Mouse (Mus musculus) left cerebral cortex, adult 2 months (tissue): ENCODE measurements around the gene Galnt15. TPM values are rescaled to one million over a fixed set of nuclear protein-coding genes. Genes with fewer than 3 reads are reported as not detected.
"Not testable (repeated sequence)": the region's sequence is repeated elsewhere in the genome, so short reads cannot be mapped to it uniquely, and the experiment has no call there.

Source experiments
- DNase-seq, 2 experiments: peaks; one replicate each; pipeline ENCODE4 v3.0.0; 2021 to 2022; ENCODE audit warnings: low spot score in 2 of 2, mixed read lengths in 1 of 2; ENCODE audit errors: extremely low spot score in 1 of 2
- H3K27ac ChIP-seq: fragments of 200-600 bp; 2 replicates; pipeline ENCODE4 v1.8.1; 2022
- H3K4me3 ChIP-seq: fragments of 200-600 bp; 2 replicates; pipeline ENCODE4 v1.8.1; 2022
- CTCF ChIP-seq: fragments of 200-600 bp; IDR thresholded peaks from 2 replicates; pipeline ENCODE4 v1.8.1; 2022; ENCODE audit warnings: antibody characterized with exemption, mild to moderate bottlenecking, moderate library complexity
- intact Hi-C: fragments of 180-260 bp; cut with DNase I; formaldehyde crosslinking; loops from one replicate; pipeline ENCODE4 v1.15.1; 2025
- total RNA-seq, 2 experiments: library from RNA; stranded (reverse); gene quantifications; 2 replicates each; pipeline ENCODE4 v1.2.3; 2021

Gene Galnt15
- total RNA-seq, 2 experiments from 2014 or later = 2.1 to 2.2 TPM

DNA sequence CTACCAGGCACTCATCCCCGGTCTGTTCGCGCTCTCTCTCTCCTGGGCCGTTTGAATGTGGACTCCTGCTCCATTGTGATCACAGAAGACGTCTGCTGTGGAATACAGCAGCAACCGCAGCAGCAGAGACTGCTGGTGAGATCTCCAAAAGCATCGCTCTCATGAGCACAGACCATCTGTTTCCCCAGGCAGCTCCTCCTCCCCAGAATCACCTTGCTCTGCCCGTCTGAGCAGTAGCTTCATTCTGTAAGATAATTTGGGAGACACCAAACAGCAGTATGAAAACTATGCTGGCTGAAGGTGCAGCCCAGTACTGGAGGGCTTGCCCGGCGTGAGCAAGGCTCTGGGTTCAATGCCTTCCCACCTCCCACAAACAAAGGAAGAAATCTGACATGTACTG is 52.2 kb downstream of the Galnt15 start:
- no peak for TF ChIP-seq CTCF
- Histone ChIP-seq H3K27ac (no peak overlapping the region), H3K4me3 (no peak overlapping the region)
- intact Hi-C loops = loop anchor here (10.0 kb wide), 1 partner anchor 586 kb away; the partner anchor contains the start of genes Eaf1 and Mettl6
- DNase-seq = no peak

DNA sequence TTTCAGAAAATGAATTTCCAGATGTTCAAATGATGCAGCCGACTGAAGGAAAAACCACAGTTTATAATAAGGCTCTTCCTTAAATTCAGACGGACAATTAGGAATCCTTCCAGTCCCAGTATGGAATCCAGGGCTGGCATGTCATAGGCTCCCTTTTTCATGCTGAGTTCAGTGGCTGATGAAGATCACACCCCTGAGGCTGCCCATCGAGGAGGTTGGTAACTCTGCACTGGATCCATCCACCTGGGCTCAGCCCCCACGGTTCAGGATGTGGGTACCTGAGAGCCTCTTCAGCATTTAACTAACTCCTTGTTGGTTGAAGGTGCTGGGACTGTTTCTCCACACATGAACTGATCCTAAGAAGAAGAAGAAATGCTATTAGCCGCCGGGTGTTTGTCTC is 54.1 kb downstream of the Galnt15 start:
- no peak overlapping the region for H3K27ac ChIP-seq
- intact Hi-C loops = loop anchor here (10.0 kb wide), 1 partner anchor 588 kb away; the partner anchor contains the start of genes Eaf1 and Mettl6
- no peak for TF ChIP-seq CTCF
- no peak overlapping the region for H3K4me3 ChIP-seq
- DNase-seq = no peak

DNA sequence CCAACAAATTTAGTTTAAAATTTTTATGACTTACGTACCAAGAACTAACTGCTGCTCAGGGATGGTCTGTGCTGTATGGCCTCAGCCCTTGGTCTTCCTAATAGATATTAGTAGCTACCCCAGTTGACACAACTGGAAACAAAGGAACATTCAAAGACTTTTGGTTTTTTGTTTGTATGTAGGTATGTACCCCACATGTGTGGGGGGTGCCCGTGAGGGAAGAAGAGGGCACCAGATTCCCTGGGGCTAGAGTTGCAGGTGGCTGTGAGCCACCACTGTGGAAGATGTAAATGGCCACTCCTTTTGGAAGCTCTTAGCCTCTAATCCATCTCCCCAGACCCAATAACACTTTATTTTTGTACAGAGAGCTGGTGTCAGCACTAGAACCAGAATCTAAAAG is 54.7 kb downstream of the Galnt15 start:
- TF ChIP-seq CTCF = no peak
- intact Hi-C loops = loop anchor here (10.0 kb wide), 1 partner anchor 589 kb away; the partner anchor contains the start of genes Eaf1 and Mettl6
- DNase-seq = no peak
- Histone ChIP-seq H3K27ac (no peak overlapping the region), H3K4me3 (no peak overlapping the region)

DNA sequence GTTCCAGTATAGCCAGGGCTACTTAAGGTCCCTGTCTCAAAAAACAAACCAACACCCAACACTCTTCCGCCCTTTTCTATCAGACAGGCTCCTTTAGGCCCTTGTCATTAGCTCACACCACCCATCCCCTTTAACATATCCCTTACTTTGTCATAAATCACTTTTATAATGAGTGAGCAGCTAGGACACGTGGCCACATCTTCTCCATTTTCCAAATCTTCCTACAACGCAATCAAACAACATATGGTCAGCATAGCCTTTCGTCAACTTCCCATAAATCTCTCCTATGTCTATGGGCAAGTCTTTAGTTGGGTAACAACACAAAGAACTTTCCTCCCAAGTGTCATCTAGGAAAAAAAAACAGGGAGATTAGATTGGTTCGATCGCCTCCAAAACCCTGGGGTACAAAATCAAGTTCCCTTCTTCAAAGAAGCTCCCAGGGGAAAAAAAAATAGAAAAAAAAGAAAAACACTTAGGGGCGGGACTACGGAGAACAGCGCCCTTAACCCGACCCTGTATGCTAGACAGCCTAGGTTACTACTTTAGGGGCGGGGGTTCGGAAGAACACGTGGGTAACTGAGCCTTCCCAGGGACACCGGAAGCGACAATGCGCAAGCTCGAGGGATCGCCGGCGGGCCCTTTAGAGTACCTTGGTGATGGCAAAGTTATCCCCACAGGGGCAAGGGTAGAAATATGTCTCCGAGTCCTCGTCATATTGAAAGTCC is 56.1 kb downstream of the Galnt15 start, which contains the start of gene Oxnad1:
TSS of gene Oxnad1 (plus strand) at position 614 of the 725 bp plus-strand sequence.
- TF ChIP-seq CTCF = no peak
- intact Hi-C loops = loop anchor here (10.0 kb wide), 1 partner anchor 590 kb away; the partner anchor contains the start of genes Eaf1 and Mettl6
- no peak for DNase-seq
- H3K27ac ChIP-seq = peak within 1 kb of the TSS; percentile 96
- H3K4me3 ChIP-seq = peak within 1 kb of the TSS; percentile 58

DNA sequence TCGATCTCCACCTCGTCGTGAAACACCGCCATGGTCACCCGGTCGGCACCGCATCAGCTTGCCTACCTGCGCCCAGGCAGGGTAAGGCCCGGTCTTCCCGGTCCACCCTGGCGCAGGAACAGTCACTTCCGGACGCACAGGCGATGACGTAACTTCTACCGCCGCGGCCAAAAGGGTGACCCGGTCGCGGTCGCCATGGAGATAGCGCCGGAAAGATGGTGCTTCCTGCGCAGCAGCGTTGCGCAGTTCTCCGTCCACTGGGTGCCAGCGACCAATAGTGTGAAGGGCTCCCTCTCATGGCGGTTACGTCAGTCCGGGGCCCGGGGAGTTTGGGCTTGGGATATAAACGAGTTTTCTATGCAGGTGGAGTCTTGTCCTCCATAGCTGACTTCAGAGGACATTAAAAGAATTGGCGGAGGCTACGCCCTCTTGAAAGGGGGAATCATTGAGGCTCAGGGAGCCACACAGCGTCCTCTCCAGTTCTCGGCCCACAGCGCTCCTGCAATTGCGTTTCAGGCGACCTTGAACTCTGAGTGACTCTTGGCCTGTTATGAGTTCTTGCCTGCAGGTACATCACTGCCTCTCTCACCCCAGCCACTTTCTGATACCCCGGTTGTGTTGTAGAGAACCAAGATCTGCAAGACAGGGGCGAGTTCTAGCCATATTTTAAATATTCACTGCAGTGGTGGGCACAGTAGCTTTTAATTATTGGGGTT is 56.9 kb downstream of the Galnt15 start, which contains the start of gene Dph3:
TSS of gene Dph3 (minus strand) at position 244 of the 716 bp plus-strand sequence.
- intact Hi-C loops = loop anchor here (10.0 kb wide), 1 partner anchor 591 kb away; the partner anchor contains the start of genes Eaf1 and Mettl6
- peak within 1 kb of the TSS; percentile 58 for H3K4me3 ChIP-seq
- TF ChIP-seq CTCF = peak; percentile 53

DNA sequence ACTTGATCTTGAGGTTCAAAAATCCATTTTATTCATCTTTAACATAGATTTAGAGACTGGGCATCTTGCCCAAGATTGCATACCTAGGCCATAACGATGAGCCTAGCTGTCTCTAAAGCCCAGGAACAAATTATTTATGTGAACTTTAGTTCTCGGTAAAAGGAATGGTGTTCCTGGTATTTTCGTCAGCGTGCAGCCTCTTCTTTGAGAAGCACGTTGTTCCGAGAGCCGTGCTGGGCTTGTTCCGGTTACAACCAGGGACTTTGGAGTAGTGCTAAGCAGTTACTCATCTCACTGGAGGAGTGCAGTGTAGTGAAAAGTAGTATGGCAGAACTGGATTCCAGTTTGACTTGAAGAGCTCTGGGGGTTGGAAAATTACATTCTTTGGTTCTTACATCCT is 57.4 kb downstream of the Galnt15 start:
- intact Hi-C loops = loop anchor here (10.0 kb wide), 1 partner anchor 591 kb away; the partner anchor contains the start of genes Eaf1 and Mettl6
- no peak for TF ChIP-seq CTCF
- no peak for DNase-seq
- Histone ChIP-seq H3K27ac (peak overlapping the region; percentile 96), H3K4me3 (peak overlapping the region; percentile 58)

More for the DNA sequence above, 56.9 kb downstream of the Galnt15 start, which contains the start of gene Dph3:
- H3K27ac ChIP-seq = peak within 1 kb of the TSS; percentile 96
- peak; percentile 99 for DNase-seq

DNA sequence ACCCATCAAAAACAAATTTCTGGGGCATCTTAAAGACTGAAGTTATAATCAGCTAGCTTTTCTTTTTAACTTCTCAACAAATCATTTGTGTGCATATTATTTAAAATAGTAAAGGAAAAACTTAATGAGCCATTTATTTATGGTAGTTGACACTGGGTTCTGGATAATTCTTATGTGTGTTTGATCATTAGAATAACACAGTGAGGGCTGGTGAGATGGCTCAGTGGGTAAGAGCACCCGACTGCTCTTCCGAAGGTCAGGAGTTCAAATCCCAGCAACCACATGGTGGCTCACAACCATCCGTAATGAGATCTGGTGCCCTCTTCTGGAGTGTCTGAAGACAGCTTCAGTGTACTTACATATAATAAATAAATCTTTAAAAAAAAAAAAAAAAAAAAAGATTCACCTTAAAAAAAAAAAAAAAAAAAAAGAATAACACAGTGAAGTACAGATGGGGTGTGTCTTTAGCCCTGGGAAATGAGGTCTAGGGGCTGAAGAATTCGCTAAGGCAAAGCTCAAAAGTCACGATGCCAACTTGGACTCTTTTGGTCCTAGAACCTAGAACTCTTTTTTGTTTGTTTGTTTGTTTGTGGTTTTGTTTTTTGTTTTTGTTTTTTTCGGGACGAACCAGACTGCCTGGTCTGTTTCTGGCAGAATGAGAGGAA is 58.9 kb downstream of the Galnt15 start:
- DNase-seq = not testable (repeated sequence)
- intact Hi-C loops = loop anchor here (10.0 kb wide), 1 partner anchor 593 kb away; the partner anchor contains the start of genes Eaf1 and Mettl6

DNA sequence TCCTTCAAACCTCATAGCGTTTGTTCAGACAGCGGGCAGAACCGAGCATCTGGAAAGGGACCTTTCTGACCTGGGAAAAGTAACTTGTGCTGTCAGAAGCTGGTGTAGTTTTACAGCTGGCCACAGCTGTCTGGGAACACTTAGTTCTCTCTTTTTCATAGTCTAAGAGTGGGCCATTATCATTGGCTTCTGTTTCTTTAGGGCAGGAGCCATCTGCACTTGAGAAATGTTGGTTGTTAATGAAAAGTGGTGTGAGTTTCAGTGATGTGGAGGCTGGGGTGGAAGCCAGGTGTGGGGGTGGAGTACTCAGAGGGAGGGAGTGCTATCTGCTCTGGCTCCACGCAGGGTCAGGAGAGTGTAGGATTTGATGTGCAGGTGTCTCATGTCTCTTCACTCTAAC is 62.3 kb downstream of the Galnt15 start:
- Histone ChIP-seq H3K4me3 (no peak overlapping the region), H3K27ac (no peak overlapping the region)
- DNase-seq = no peak
- no peak for TF ChIP-seq CTCF
- intact Hi-C loops = no loop called here

More for the DNA sequence above, 58.9 kb downstream of the Galnt15 start:
- not testable (repeated sequence) for H3K27ac ChIP-seq, H3K4me3 ChIP-seq

DNA sequence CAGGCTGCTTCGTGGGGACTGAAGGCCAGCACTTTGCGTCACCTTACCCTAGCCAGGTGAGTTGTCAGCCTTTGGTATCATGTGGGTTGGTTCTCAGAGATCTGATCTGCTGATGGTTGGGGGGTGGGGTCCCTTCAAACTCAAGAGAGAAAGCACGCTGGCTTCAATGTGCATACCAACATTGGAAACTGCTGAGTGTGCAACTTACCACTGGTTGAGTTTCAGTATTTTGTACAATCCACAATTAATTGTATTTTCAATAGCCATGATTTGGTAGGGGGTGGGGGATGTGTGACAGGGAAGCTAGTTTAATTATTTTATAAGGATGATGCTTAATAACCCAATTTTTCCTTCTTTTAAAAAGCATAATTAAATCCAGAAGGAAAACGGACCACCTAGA is 62.9 kb downstream of the Galnt15 start:
- Histone ChIP-seq H3K27ac (no peak overlapping the region), H3K4me3 (no peak overlapping the region)
- no peak for TF ChIP-seq CTCF
- intact Hi-C loops = no loop called here
- DNase-seq = no peak

DNA sequence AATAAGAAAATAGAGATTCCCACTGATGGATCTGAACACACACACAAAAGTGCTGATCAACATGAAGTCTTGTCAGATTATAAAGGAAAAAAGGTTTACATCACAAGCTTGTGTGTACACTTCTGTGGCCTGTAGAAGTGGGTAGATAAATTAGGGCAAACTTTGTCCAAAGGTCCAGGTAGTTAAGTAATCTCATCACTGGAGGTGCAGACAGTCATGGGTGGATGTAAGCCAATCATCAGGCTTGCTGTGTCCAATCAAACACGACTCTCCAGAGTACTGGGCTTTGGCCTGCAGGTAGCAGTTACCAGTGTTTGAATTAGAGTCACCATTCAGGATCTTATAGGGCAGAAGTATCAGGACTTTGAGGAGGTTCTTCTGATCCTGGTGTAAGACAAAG is 64.2 kb downstream of the Galnt15 start:
- Histone ChIP-seq H3K4me3 (no peak overlapping the region), H3K27ac (no peak overlapping the region)
- intact Hi-C loops = no loop called here
- no peak for TF ChIP-seq CTCF
- DNase-seq = no peak

DNA sequence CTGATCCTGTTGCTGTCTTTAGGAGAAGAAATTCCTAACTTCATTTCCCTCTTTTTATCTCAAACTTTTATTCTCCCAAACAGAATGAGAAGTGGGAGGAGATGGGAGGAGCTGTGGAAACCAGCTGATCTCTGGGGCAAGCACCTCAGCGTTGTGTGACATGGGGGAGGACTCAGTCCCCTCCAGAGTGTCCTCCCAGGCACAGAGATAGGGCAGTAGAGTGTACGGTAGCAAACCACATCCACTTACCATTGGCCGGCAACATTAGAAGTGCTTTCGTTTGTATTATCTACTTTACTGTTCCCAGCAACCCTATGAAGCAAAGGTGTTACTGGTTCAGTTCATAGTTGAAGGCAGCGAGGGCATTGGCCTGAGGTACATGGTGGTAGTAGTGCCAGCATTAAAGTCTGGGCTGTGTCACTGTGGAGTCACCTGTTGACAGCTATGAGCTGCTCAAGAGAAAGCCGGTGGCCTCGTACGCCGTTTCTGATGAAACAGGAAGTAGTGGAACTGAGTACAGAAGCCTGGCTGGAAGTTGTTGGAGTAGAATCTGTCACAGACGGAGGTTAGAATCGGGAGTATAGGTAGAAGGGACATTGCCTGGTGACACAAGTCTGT is 64.8 kb downstream of the Galnt15 start:
- H3K27ac ChIP-seq = no peak overlapping the region
- intact Hi-C loops = no loop called here
- TF ChIP-seq CTCF = no peak

More for the DNA sequence above, 64.8 kb downstream of the Galnt15 start:
- DNase-seq = no peak
- H3K4me3 ChIP-seq = no peak overlapping the region
